Mouse (Mus musculus) kidney, embryonic 16.5 days (tissue): ENCODE measurements at regions not wholly inside any gene's neighbourhood (a gene's known extent, or its start where the extent isn't known, plus 50 kb on each side); places are given as distances from the start of the nearest gene placed in this dataset.

Experiments used
- ATAC-seq: fragments of 200-750 bp; cut with Nextera tagmentation; 2 replicates; pipeline ENCODE4 v1.8.0; 2017; ENCODE audit warnings: moderate TSS enrichment; ENCODE audit not compliant: low FRiP score, low TSS enrichment
- H3K27ac ChIP-seq: fragments of 300-500 bp; sonication (generic); 2 replicates; pipeline ENCODE4 v1.5.1; 2014; ENCODE audit warnings: low read length
- H3K27me3 ChIP-seq: fragments of 300-500 bp; sonication (generic); 2 replicates; pipeline ENCODE4 v1.6.1; 2014; ENCODE audit warnings: low read length, control low read depth, mixed read lengths; ENCODE audit not compliant: insufficient read depth
- H3K36me3 ChIP-seq: fragments of 300-500 bp; sonication (generic); 2 replicates; pipeline ENCODE4 v1.6.1; 2014; ENCODE audit warnings: low read length, control low read depth, mixed read lengths; ENCODE audit not compliant: insufficient read depth
- H3K4me1 ChIP-seq: fragments of 300-500 bp; sonication (generic); 2 replicates; pipeline ENCODE4 v1.6.1; 2014; ENCODE audit warnings: low read length, control low read depth, mixed read lengths; ENCODE audit not compliant: insufficient read depth
- H3K4me2 ChIP-seq: fragments of 300-500 bp; sonication (generic); replicated peaks from 2 replicates; pipeline ENCODE4 v1.6.1; 2014; ENCODE audit warnings: low read depth, low read length
- H3K4me3 ChIP-seq: fragments of 300-500 bp; sonication (generic); 2 replicates; pipeline ENCODE4 v1.5.1; 2014; ENCODE audit warnings: mild to moderate bottlenecking, low read length
- H3K9ac ChIP-seq: fragments of 300-500 bp; sonication (generic); replicated peaks from 2 replicates; pipeline ENCODE4 v1.6.1; 2014; ENCODE audit warnings: low read length
- H3K9me3 ChIP-seq: fragments of 300-500 bp; sonication (generic); 2 replicates; pipeline ENCODE4 v1.6.1; 2016; ENCODE audit warnings: low read length, control low read depth
- WGBS: fragments of 180-500 bp; shearing (Covaris S2); extraction: QIAGEN DNeasy Blood & Tissue Kit; methylation state at CpG from one replicate; pipeline ENCODE4 v1.1.7; 2014; 5-methylcytosine and 5-hydroxymethylcytosine counted together

GRCm38 (mm10) chr17:62469367-62469766 is 411.8 kb downstream of the Efna5 start:
- 90% methylated on average over 1 of the region's 1 CpGs for WGBS
- H3K4me2 ChIP-seq, result no peak overlapping the region

GRCm38 (mm10) chr17:62468859-62469258 is 412.3 kb downstream of the Efna5 start:
- 78% methylated on average over 7 of the region's 7 CpGs for WGBS
- H3K4me1 ChIP-seq, result 0 out of 2 replicates have a peak, but pooled peaks cover 2% of the 10 kb centered on the region

More at GRCm38 (mm10) chr17:62469367-62469766, 411.8 kb downstream of the Efna5 start:
- no peaks in the 10 kb centered on the region for H3K9me3 ChIP-seq
- H3K36me3 ChIP-seq, result no peaks in the 10 kb centered on the region
- H3K4me3 ChIP-seq, result no peak overlapping the region
- no peak overlapping the region for H3K27ac ChIP-seq
- no peaks in the 10 kb centered on the region for H3K27me3 ChIP-seq
- ATAC-seq, result no peak
- no peak overlapping the region for H3K9ac ChIP-seq
- no peaks in the 10 kb centered on the region for H3K4me1 ChIP-seq

GRCm38 (mm10) chr17:62467072-62467471 is 414.0 kb downstream of the Efna5 start:
- Histone ChIP-seq H3K9ac (no peak overlapping the region), H3K4me1 (0 out of 2 replicates have a peak, but pooled peaks cover 4% of the 10 kb centered on the region), H3K4me3 (no peak overlapping the region), H3K9me3 (no peaks in the 10 kb centered on the region), H3K4me2 (no peak overlapping the region), H3K36me3 (no peaks in the 10 kb centered on the region), H3K27me3 (no peaks in the 10 kb centered on the region), H3K27ac (no peak overlapping the region)
- 89% methylated on average over 5 of the region's 5 CpGs for whole genome bisulfite sequencing
- no peak for ATAC-seq

More at GRCm38 (mm10) chr17:62468859-62469258, 412.3 kb downstream of the Efna5 start:
- no peak overlapping the region for H3K27ac ChIP-seq
- H3K27me3 ChIP-seq, result no peaks in the 10 kb centered on the region
- H3K36me3 ChIP-seq, result no peaks in the 10 kb centered on the region
- H3K4me2 ChIP-seq, result no peak overlapping the region
- ATAC-seq, result no peak
- no peak overlapping the region for H3K4me3 ChIP-seq
- no peak overlapping the region for H3K9ac ChIP-seq
- no peaks in the 10 kb centered on the region for H3K9me3 ChIP-seq

- ATAC-seq, result no peak
Observed at GRCm38 (mm10) chr17:62464994-62465393, 416.1 kb downstream of the Efna5 start.

GRCm38 (mm10) chr17:62464228-62464627 is 416.9 kb downstream of the Efna5 start:
- Histone ChIP-seq H3K9me3 (no peaks in the 10 kb centered on the region), H3K4me3 (no peak overlapping the region), H3K27me3 (no peaks in the 10 kb centered on the region), H3K4me2 (peak overlapping the region; percentile 10; the same call in 1 of the 2 replicates), H3K36me3 (no peaks in the 10 kb centered on the region), H3K9ac (no peak overlapping the region), H3K27ac (peak overlapping the region; percentile 40; the same call in 1 of the 2 replicates), H3K4me1 (peaks cover 9% of the 10 kb centered on the region; the same call in 1 of the 2 replicates)
- WGBS, result 35% methylated on average over 4 of the region's 4 CpGs
- ATAC-seq, result peak; percentile 85

More at GRCm38 (mm10) chr17:62464994-62465393, 416.1 kb downstream of the Efna5 start:
- 82% methylated on average over 4 of the region's 4 CpGs for WGBS
- Histone ChIP-seq H3K27me3 (no peaks in the 10 kb centered on the region), H3K27ac (no peak overlapping the region), H3K4me3 (no peak overlapping the region), H3K4me2 (no peak overlapping the region), H3K9me3 (no peaks in the 10 kb centered on the region), H3K4me1 (0 out of 2 replicates have a peak, but pooled peaks cover 4% of the 10 kb centered on the region), H3K9ac (no peak overlapping the region), H3K36me3 (no peaks in the 10 kb centered on the region)

GRCm38 (mm10) chr17:62461304-62462245 is 419.5 kb downstream of the Efna5 start:
- H3K4me1 ChIP-seq, result peaks cover 11% of the 10 kb centered on the region; the same call in 1 of the 2 replicates
- H3K4me2 ChIP-seq, result no peak overlapping the region
- WGBS, result 53% methylated on average over 17 of the region's 17 CpGs
- no peaks in the 10 kb centered on the region for H3K9me3 ChIP-seq
- no peaks in the 10 kb centered on the region for H3K27me3 ChIP-seq
- no peaks in the 10 kb centered on the region for H3K36me3 ChIP-seq
- no peak overlapping the region for H3K4me3 ChIP-seq
- no peak for ATAC-seq
- no peak overlapping the region for H3K9ac ChIP-seq
- no peak overlapping the region for H3K27ac ChIP-seq

GRCm38 (mm10) chr17:62458964-62459363 is 422.2 kb downstream of the Efna5 start:
- Histone ChIP-seq H3K9ac (no peak overlapping the region), H3K4me2 (no peak overlapping the region), H3K4me1 (peaks cover 10% of the 10 kb centered on the region; the same call in 1 of the 2 replicates), H3K4me3 (no peak overlapping the region), H3K9me3 (no peaks in the 10 kb centered on the region), H3K27me3 (no peaks in the 10 kb centered on the region), H3K36me3 (no peaks in the 10 kb centered on the region), H3K27ac (no peak overlapping the region)
- 20% methylated on average over 7 of the region's 7 CpGs for WGBS
- peak; percentile 80; the same call in 1 of the 2 replicates for ATAC-seq

- Histone ChIP-seq H3K9ac (no peak overlapping the region), H3K36me3 (no peaks in the 10 kb centered on the region), H3K4me1 (no peaks in the 10 kb centered on the region), H3K27me3 (no peaks in the 10 kb centered on the region), H3K4me2 (no peak overlapping the region), H3K9me3 (no peaks in the 10 kb centered on the region), H3K4me3 (no peak overlapping the region), H3K27ac (no peak overlapping the region)
- 52% methylated on average over 4 of the region's 4 CpGs for WGBS
- ATAC-seq, result no peak
Observed at GRCm38 (mm10) chr17:62438045-62438444, 443.1 kb downstream of the Efna5 start.

GRCm38 (mm10) chr17:62436044-62436443 is 445.1 kb downstream of the Efna5 start:
- Histone ChIP-seq H3K27me3 (no peaks in the 10 kb centered on the region), H3K9ac (no peak overlapping the region), H3K27ac (no peak overlapping the region), H3K4me1 (no peaks in the 10 kb centered on the region), H3K4me3 (no peak overlapping the region), H3K36me3 (no peaks in the 10 kb centered on the region), H3K9me3 (no peaks in the 10 kb centered on the region), H3K4me2 (no peak overlapping the region)
- whole genome bisulfite sequencing, result 97% methylated on average over 1 of the region's 1 CpGs
- ATAC-seq, result no peak
